Comparison of ENCODE assay signal across 15 mouse cellular contexts in the genomic region with DNA sequence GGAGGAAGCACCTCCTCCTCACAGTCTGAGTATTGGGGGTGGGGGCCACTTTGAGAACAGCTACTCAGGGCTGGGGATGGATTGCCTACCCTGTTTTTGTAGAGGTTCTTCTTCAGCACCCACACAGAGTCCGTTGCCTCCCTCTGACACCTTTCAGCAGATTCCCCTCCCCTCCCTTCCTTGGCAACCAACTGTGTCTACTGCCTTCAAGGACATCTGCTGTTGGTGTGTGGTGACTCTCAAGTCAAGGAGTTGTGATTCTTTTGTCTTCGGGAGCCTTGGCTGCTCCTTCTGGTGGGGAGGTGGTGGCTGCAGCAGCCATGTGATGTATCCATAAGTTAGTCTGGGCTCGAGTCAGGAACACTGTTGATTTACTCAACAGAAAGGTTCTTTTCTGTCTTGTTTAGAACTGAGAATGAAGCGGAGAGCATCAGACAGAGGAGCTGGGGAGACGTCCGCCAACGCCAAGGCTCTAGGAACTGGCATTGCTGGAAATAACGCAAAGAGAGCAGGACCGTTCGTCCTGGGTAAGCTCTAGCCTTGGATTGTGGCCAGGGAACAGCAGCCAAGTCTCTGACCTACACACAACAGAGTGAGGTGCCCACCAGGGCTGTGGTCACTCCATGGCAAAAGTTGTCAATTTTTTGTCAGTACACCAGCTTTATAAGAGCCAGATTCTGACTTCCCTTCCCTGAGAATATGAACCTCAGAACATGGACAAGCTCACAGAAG. TPM values are rescaled to one million over a fixed set of nuclear protein-coding genes. Genes with fewer than 3 reads are reported as not detected.
DNase-seq lines count a peak whose midpoint lies in the region; ATAC-seq and TF ChIP-seq lines count a peak whose summit lies in the region.
"Had no signal": no experiment of that assay in that cellular context is flagged by ENCODE, and none has a peak within 500 bp of the region (broad histone marks: within the 10 kb centered on the region; RNA-seq: fewer than 3 reads in every experiment).

No protein-coding gene starts in this region.

- H3K27me3 ChIP-seq in hindbrain, postnatal 0 days (ENCODE audit: insufficient read depth, low read length): no peaks in the 10 kb centered on the region
- no peaks in the 10 kb centered on the region for H3K27me3 ChIP-seq in hindbrain, embryonic 13.5 days
- H3K27me3 ChIP-seq: heart, embryonic 12.5 days; hindbrain, embryonic 12.5 days; liver, embryonic 13.5 days had no signal

- no peak overlapping the region for H3K4me3 ChIP-seq in hindbrain, postnatal 0 days (ENCODE audit: low read length)
- no peak overlapping the region for H3K4me3 ChIP-seq in hindbrain, embryonic 13.5 days
- H3K4me3 ChIP-seq: erythroblast, embryonic 14.5 days; heart, embryonic 12.5 days; hindbrain, embryonic 12.5 days; liver, embryonic 13.5 days had no signal

- no peak overlapping the region for H3K4me2 ChIP-seq in hindbrain, postnatal 0 days (ENCODE audit: low read depth, low read length)
- H3K4me2 ChIP-seq in hindbrain, embryonic 13.5 days: no peak overlapping the region
- H3K4me2 ChIP-seq: heart, embryonic 12.5 days; hindbrain, embryonic 12.5 days; liver, embryonic 13.5 days had no signal

- no peak for TF ChIP-seq CTCF in hindbrain, postnatal 0 days (IDR thresholded peaks at IDR 0.05; ENCODE audit: low read depth)

- ATAC-seq in cerebellum, adult (ENCODE audit: insufficient number of reproducible peaks, low FRiP score, low TSS enrichment): no peak
- no peak for ATAC-seq in hindbrain, postnatal 0 days
- no peak for ATAC-seq in hindbrain, embryonic 13.5 days (ENCODE audit: low FRiP score)

- 50% methylated on average over 10 of the region's 10 CpGs for WGBS in hindbrain, postnatal 0 days
- 87% methylated on average over 10 of the region's 10 CpGs for WGBS in hindbrain, embryonic 13.5 days

- H3K9me3 ChIP-seq in hindbrain, postnatal 0 days (ENCODE audit: low read length): no peaks in the 10 kb centered on the region
- H3K9me3 ChIP-seq in hindbrain, embryonic 13.5 days: peaks cover 8% of the 10 kb centered on the region; the same call in 1 of the 2 replicates
- H3K9me3 ChIP-seq: liver, embryonic 13.5 days had no signal

- H3K36me3 ChIP-seq in hindbrain, postnatal 0 days (ENCODE audit: insufficient read depth, low read length): peaks cover 28% of the 10 kb centered on the region
- peaks cover 68% of the 10 kb centered on the region for H3K36me3 ChIP-seq in hindbrain, embryonic 13.5 days

- DNase-seq in cerebellum, adult 11-12 months: peak; percentile 63
- DNase-seq in hindbrain, postnatal 0 days (ENCODE audit: low spot score): no peak
- peak; percentile 69 for DNase-seq in right cerebral cortex, adult 18-20 months
- DNase-seq in right cerebral cortex, postnatal 25 days: no peak
- DNase-seq in layer of hippocampus, adult 11-12 months (ENCODE audit: low spot score): no peak
- DNase-seq in spleen, postnatal 36 days (ENCODE audit: low spot score in 2 of 2): no peak
- DNase-seq: gastrocnemius, postnatal 10 days; kidney, adult 9 months; liver, embryonic 13.5 days; thymus, adult 18-20 months had no signal

- H3K27ac ChIP-seq in hindbrain, postnatal 0 days: peak overlapping the region; percentile 34
- no peak overlapping the region for H3K27ac ChIP-seq in hindbrain, embryonic 13.5 days
- H3K27ac ChIP-seq: hindbrain, embryonic 12.5 days; liver, embryonic 13.5 days had no signal

- H3K9ac ChIP-seq in hindbrain, postnatal 0 days (replicated peaks; ENCODE audit: low read length): no peak overlapping the region
- H3K9ac ChIP-seq in hindbrain, embryonic 13.5 days: no peak overlapping the region
- H3K9ac ChIP-seq: heart, embryonic 12.5 days; hindbrain, embryonic 12.5 days; liver, embryonic 13.5 days had no signal

- peaks cover 3% of the 10 kb centered on the region; the same call in 1 of the 2 replicates for H3K4me1 ChIP-seq in hindbrain, postnatal 0 days (ENCODE audit: insufficient read depth, low read length)
- peaks cover 7% of the 10 kb centered on the region for H3K4me1 ChIP-seq in hindbrain, embryonic 13.5 days (replicated peaks)

RNA-seq across cellular contexts. Expression of a gene that starts 19.7 kb away (rescaled TPM):
- 19.9 and 23.3 TPM in 2 replicates for total RNA-seq in hindbrain, postnatal 0 days (2014; rRNA removed)
- 17.6 and 19.7 TPM in 2 replicates for polyA plus RNA-seq in hindbrain, postnatal 0 days (2015; fragmentation: Nextera tagmentation; extraction: Ambion mirVana)
- 35.1 and 35.5 TPM in 2 replicates for polyA plus RNA-seq in hindbrain, embryonic 13.5 days (2015; fragmentation: Nextera tagmentation; extraction: Ambion mirVana)

RNA-seq across cellular contexts. Expression of a gene that starts 24.1 kb away (rescaled TPM):
- 24.9 and 25.6 TPM in 2 replicates for total RNA-seq in hindbrain, postnatal 0 days (2014; rRNA removed)
- 11.6 and 12.3 TPM in 2 replicates for polyA plus RNA-seq in hindbrain, postnatal 0 days (2015; fragmentation: Nextera tagmentation; extraction: Ambion mirVana)
- polyA plus RNA-seq in hindbrain, embryonic 13.5 days (2015; fragmentation: Nextera tagmentation; extraction: Ambion mirVana): 15.0 and 15.5 TPM in 2 replicates

RNA-seq across cellular contexts. Expression of a gene that starts 27.1 kb away (rescaled TPM):
- total RNA-seq in hindbrain, postnatal 0 days (2014; rRNA removed): 25.1 and 54.7 TPM in 2 replicates
- polyA plus RNA-seq in hindbrain, postnatal 0 days (2015; fragmentation: Nextera tagmentation; extraction: Ambion mirVana): 42.8 and 42.9 TPM in 2 replicates
- 47.5 and 47.9 TPM in 2 replicates for polyA plus RNA-seq in hindbrain, embryonic 13.5 days (2015; fragmentation: Nextera tagmentation; extraction: Ambion mirVana)

RNA-seq across cellular contexts. Expression of a gene that starts 39.8 kb away (rescaled TPM):
- 0.63 and 1.2 TPM in 2 replicates for total RNA-seq in hindbrain, postnatal 0 days (2014; rRNA removed)
- polyA plus RNA-seq in hindbrain, postnatal 0 days (2015; fragmentation: Nextera tagmentation; extraction: Ambion mirVana): 2.2 and 2.6 TPM in 2 replicates
- 1.3 and 1.4 TPM in 2 replicates for polyA plus RNA-seq in hindbrain, embryonic 13.5 days (2015; fragmentation: Nextera tagmentation; extraction: Ambion mirVana)

Comparison
In these comparisons a context has a peak if more than half of its experiments do, and no peak if none do; other contexts are left out.
1. DNase-seq: peak in cerebellum, adult 11-12 months (single experiment) and right cerebral cortex, adult 18-20 months (single experiment); none in hindbrain, postnatal 0 days (single experiment), right cerebral cortex, postnatal 25 days (single experiment), layer of hippocampus, adult 11-12 months (single experiment) and spleen, postnatal 36 days (0 of 2).